Comparison of ENCODE assay signal across 26 mouse cellular contexts in genomic region chr2:83832903-83833302, GRCm38 (mm10). TPM values are rescaled to one million over a fixed set of nuclear protein-coding genes. Genes with fewer than 3 reads are reported as not detected.
A peak's percentile ranks its signal among the peaks of the same experiment; 100 is the strongest.
DNase-seq lines count a peak whose midpoint lies in the region; ATAC-seq and TF ChIP-seq lines count a peak whose summit lies in the region.
"Had no signal": no experiment of that assay in that cellular context is flagged by ENCODE, and none has a peak within 500 bp of the region (broad histone marks: within the 10 kb centered on the region; RNA-seq: fewer than 3 reads in every experiment).

No protein-coding gene starts in this region.

- no peak for DNase-seq in forebrain, postnatal 0 days
- DNase-seq in heart, adult 18-20 months = peak; percentile 6 to 17
- no peak for DNase-seq in liver, postnatal 0 days
- no peak for DNase-seq in liver
- DNase-seq in layer of hippocampus, postnatal 14 days (ENCODE audit: low spot score in 2 of 2) = peak; percentile 25 to 47
- no peak for DNase-seq in adrenal gland, postnatal 10 days
- DNase-seq: adrenal gland, adult 8-10 months; cerebellum, adult 9-11 months; kidney, adult 11 months; kidney, postnatal 36 days; right cerebral cortex, postnatal 14 days; thymus, adult 2 months; thymus, postnatal 4 days had no signal

- TF ChIP-seq CTCF in forebrain, postnatal 0 days (IDR thresholded peaks at IDR 0.05; ENCODE audit: low read depth) = no peak
- no peak for TF ChIP-seq CTCF in liver, postnatal 0 days (IDR thresholded peaks at IDR 0.05; ENCODE audit: low read depth)

- H3K9me3 ChIP-seq in forebrain, postnatal 0 days (ENCODE audit: low read length) = no peaks in the 10 kb centered on the region
- no peaks in the 10 kb centered on the region for H3K9me3 ChIP-seq in forebrain, embryonic 13.5 days (replicated peaks)
- H3K9me3 ChIP-seq in heart, embryonic 11.5 days (replicated peaks; ENCODE audit: control insufficient read depth, low read length) = no peaks in the 10 kb centered on the region
- no peaks in the 10 kb centered on the region for H3K9me3 ChIP-seq in liver, postnatal 0 days (ENCODE audit: low read length)
- H3K9me3 ChIP-seq: embryonic facial prominence, embryonic 12.5 days; G1E; heart, embryonic 13.5 days; hindbrain, embryonic 13.5 days; kidney, embryonic 15.5 days; limb, embryonic 13.5 days; liver, embryonic 15.5 days; midbrain, embryonic 10.5 days had no signal

- H3K36me3 ChIP-seq in forebrain, postnatal 0 days (ENCODE audit: insufficient read depth) = no peaks in the 10 kb centered on the region; the same call in 1 of the 2 replicates
- H3K36me3 ChIP-seq in forebrain, embryonic 13.5 days (ENCODE audit: poor library complexity, severe bottlenecking) = no peaks in the 10 kb centered on the region
- no peaks in the 10 kb centered on the region for H3K36me3 ChIP-seq in heart, embryonic 11.5 days (ENCODE audit: control insufficient read depth, insufficient read depth, low read length)
- H3K36me3 ChIP-seq in liver, postnatal 0 days (replicated peaks; ENCODE audit: insufficient read depth, low read length) = no peaks in the 10 kb centered on the region
- H3K36me3 ChIP-seq: embryonic facial prominence, embryonic 12.5 days; G1E; heart, embryonic 13.5 days; hindbrain, embryonic 13.5 days; kidney, embryonic 15.5 days; limb, embryonic 13.5 days; liver, embryonic 15.5 days; midbrain, embryonic 10.5 days had no signal

- no peak overlapping the region for H3K27ac ChIP-seq in forebrain, postnatal 0 days (ENCODE audit: low read depth, low read length)
- no peak overlapping the region for H3K27ac ChIP-seq in forebrain, embryonic 13.5 days
- no peak overlapping the region for H3K27ac ChIP-seq in heart, embryonic 11.5 days (ENCODE audit: low read depth, low read length)
- H3K27ac ChIP-seq in liver, postnatal 0 days (ENCODE audit: low read depth) = peak overlapping the region; percentile 52; the same call in 1 of the 2 replicates
- H3K27ac ChIP-seq: embryonic facial prominence, embryonic 12.5 days; heart, embryonic 13.5 days; hindbrain, embryonic 13.5 days; kidney, embryonic 15.5 days; limb, embryonic 13.5 days; liver, embryonic 15.5 days; midbrain, embryonic 10.5 days; stomach, postnatal 0 days had no signal

- no peak overlapping the region for H3K4me2 ChIP-seq in forebrain, postnatal 0 days (ENCODE audit: low read depth)
- H3K4me2 ChIP-seq in forebrain, embryonic 13.5 days = no peak overlapping the region
- H3K4me2 ChIP-seq in heart, embryonic 11.5 days = no peak overlapping the region
- H3K4me2 ChIP-seq in liver, postnatal 0 days (ENCODE audit: low read depth, low read length) = no peak overlapping the region
- H3K4me2 ChIP-seq: embryonic facial prominence, embryonic 12.5 days; heart, embryonic 13.5 days; hindbrain, embryonic 13.5 days; kidney, embryonic 15.5 days; limb, embryonic 13.5 days; liver, embryonic 15.5 days had no signal

- no peaks in the 10 kb centered on the region for H3K27me3 ChIP-seq in forebrain, postnatal 0 days (ENCODE audit: insufficient read depth, low read length)
- no peaks in the 10 kb centered on the region for H3K27me3 ChIP-seq in forebrain, embryonic 13.5 days
- H3K27me3 ChIP-seq in heart, embryonic 11.5 days (ENCODE audit: control insufficient read depth, insufficient read depth, low read length) = no peaks in the 10 kb centered on the region
- no peaks in the 10 kb centered on the region for H3K27me3 ChIP-seq in liver, postnatal 0 days (ENCODE audit: insufficient read depth, low read length)
- H3K27me3 ChIP-seq: CH12.LX; embryonic facial prominence, embryonic 12.5 days; heart, embryonic 13.5 days; hindbrain, embryonic 13.5 days; kidney, embryonic 15.5 days; limb, embryonic 13.5 days; liver, embryonic 15.5 days had no signal

- H3K9ac ChIP-seq in forebrain, postnatal 0 days = no peak overlapping the region
- H3K9ac ChIP-seq in forebrain, embryonic 13.5 days = no peak overlapping the region
- H3K9ac ChIP-seq in heart, embryonic 11.5 days (ENCODE audit: low read depth, low read length) = no peak overlapping the region
- H3K9ac ChIP-seq in liver, postnatal 0 days (replicated peaks) = no peak overlapping the region
- H3K9ac ChIP-seq: embryonic facial prominence, embryonic 12.5 days; heart, embryonic 13.5 days; hindbrain, embryonic 13.5 days; kidney, embryonic 15.5 days; limb, embryonic 13.5 days; liver, embryonic 15.5 days had no signal

- 55% methylated on average over 4 of the region's 4 CpGs for WGBS in forebrain, postnatal 0 days
- WGBS in forebrain, embryonic 13.5 days = 90% methylated on average over 4 of the region's 4 CpGs
- WGBS in heart, embryonic 11.5 days (ENCODE audit: insufficient replicate concordance) = 78% methylated on average over 4 of the region's 4 CpGs
- WGBS in liver, postnatal 0 days (ENCODE audit: insufficient replicate concordance) = 68% methylated on average over 4 of the region's 4 CpGs

- H3K4me3 ChIP-seq in forebrain, postnatal 0 days (ENCODE audit: low read depth, low read length) = no peak overlapping the region
- H3K4me3 ChIP-seq in forebrain, embryonic 13.5 days = no peak overlapping the region
- H3K4me3 ChIP-seq in heart, embryonic 11.5 days (ENCODE audit: low read depth, low read length) = no peak overlapping the region
- H3K4me3 ChIP-seq in liver, postnatal 0 days (ENCODE audit: low read depth, low read length) = no peak overlapping the region
- H3K4me3 ChIP-seq: embryonic facial prominence, embryonic 12.5 days; heart, embryonic 13.5 days; hindbrain, embryonic 13.5 days; kidney, embryonic 15.5 days; limb, embryonic 13.5 days; liver, embryonic 15.5 days; midbrain, embryonic 10.5 days had no signal

- no peak for TF ChIP-seq EP300 in liver, postnatal 0 days (IDR thresholded peaks at IDR 0.05; ENCODE audit: low read depth)

- ATAC-seq in forebrain, postnatal 0 days = peak; percentile 45; the same call in 1 of the 2 replicates
- no peak for ATAC-seq in forebrain, embryonic 13.5 days
- ATAC-seq in heart, embryonic 11.5 days (replicated peaks; ENCODE audit: insufficient number of reproducible peaks, low FRiP score, low TSS enrichment) = no peak
- peak; percentile 82 for ATAC-seq in liver, postnatal 0 days
- ATAC-seq: Patski had no signal

- H3K4me1 ChIP-seq in forebrain, postnatal 0 days (ENCODE audit: insufficient read depth) = peaks cover 13% of the 10 kb centered on the region
- peaks cover 45% of the 10 kb centered on the region for H3K4me1 ChIP-seq in forebrain, embryonic 13.5 days
- no peaks in the 10 kb centered on the region for H3K4me1 ChIP-seq in heart, embryonic 11.5 days (ENCODE audit: control insufficient read depth, insufficient read depth, low read length)
- no peaks in the 10 kb centered on the region for H3K4me1 ChIP-seq in liver, postnatal 0 days (ENCODE audit: insufficient read depth)
- H3K4me1 ChIP-seq: embryonic facial prominence, embryonic 12.5 days; heart, embryonic 13.5 days; kidney, embryonic 15.5 days; limb, embryonic 13.5 days; liver, embryonic 15.5 days had no signal

RNA-seq across cellular contexts. Expression of gene Fam171b, which starts 20.5 kb away (rescaled TPM):
- total RNA-seq in forebrain, postnatal 0 days (2014; rRNA removed) = 116 and 118 TPM in 2 replicates
- polyA plus RNA-seq in forebrain, postnatal 0 days (2015; fragmentation: Nextera tagmentation; extraction: Ambion mirVana) = 82.7 and 98.9 TPM in 2 replicates
- 47.2 and 55.0 TPM in 2 replicates for polyA plus RNA-seq in forebrain, embryonic 13.5 days (2015; fragmentation: Nextera tagmentation; extraction: Ambion mirVana)
- under 1 TPM; 0.52 to 0.80 TPM for total RNA-seq in heart, adult 18-20 months (2021)
- polyA plus RNA-seq in heart, embryonic 11.5 days (2014; fragmentation: Nextera tagmentation; extraction: Ambion mirVana) = 2.8 and 4.0 TPM in 2 replicates
- polyA plus RNA-seq in liver, postnatal 0 days (2015; fragmentation: Nextera tagmentation; extraction: Ambion mirVana) = 0.47 and 0.54 TPM in 2 replicates
- 100 to 1,000 TPM; 189 to 197 TPM for total RNA-seq in layer of hippocampus, postnatal 14 days (2021)
- total RNA-seq in adrenal gland, postnatal 10 days (2021) = 1 to 10 TPM; 4.0 to 5.8 TPM
- polyA plus RNA-seq: G1E had no signal

Comparison
In these comparisons a context has a peak if more than half of its experiments do, and no peak if none do; other contexts are left out.
1. ATAC-seq: peak in forebrain, postnatal 0 days (single experiment) and liver, postnatal 0 days (single experiment); none in forebrain, embryonic 13.5 days (single experiment) and heart, embryonic 11.5 days (single experiment).
2. DNase-seq: peak in heart, adult 18-20 months (2 of 2) and layer of hippocampus, postnatal 14 days (2 of 2); none in forebrain, postnatal 0 days (single experiment), liver, postnatal 0 days (single experiment), liver (single experiment) and adrenal gland, postnatal 10 days (single experiment).
3. RNA of gene Fam171b, which starts 20.5 kb away (total RNA-seq): 189 to 197 TPM in layer of hippocampus, postnatal 14 days and 116 to 118 TPM in forebrain, postnatal 0 days; 4.0 to 5.8 TPM in adrenal gland, postnatal 10 days and 0.52 to 0.80 TPM in heart, adult 18-20 months; every median in the first group is over 10 times any median in the second.